Mouse (Mus musculus): Measurements from ENCODE around the gene Tra2b.
A peak's percentile ranks its signal among the peaks of the same experiment; 100 is the strongest.
"Not testable (repeated sequence)": the region's sequence is repeated elsewhere in the genome, so short reads cannot be mapped to it uniquely, and the experiment has no call there.

Tra2b gene

DNA sequence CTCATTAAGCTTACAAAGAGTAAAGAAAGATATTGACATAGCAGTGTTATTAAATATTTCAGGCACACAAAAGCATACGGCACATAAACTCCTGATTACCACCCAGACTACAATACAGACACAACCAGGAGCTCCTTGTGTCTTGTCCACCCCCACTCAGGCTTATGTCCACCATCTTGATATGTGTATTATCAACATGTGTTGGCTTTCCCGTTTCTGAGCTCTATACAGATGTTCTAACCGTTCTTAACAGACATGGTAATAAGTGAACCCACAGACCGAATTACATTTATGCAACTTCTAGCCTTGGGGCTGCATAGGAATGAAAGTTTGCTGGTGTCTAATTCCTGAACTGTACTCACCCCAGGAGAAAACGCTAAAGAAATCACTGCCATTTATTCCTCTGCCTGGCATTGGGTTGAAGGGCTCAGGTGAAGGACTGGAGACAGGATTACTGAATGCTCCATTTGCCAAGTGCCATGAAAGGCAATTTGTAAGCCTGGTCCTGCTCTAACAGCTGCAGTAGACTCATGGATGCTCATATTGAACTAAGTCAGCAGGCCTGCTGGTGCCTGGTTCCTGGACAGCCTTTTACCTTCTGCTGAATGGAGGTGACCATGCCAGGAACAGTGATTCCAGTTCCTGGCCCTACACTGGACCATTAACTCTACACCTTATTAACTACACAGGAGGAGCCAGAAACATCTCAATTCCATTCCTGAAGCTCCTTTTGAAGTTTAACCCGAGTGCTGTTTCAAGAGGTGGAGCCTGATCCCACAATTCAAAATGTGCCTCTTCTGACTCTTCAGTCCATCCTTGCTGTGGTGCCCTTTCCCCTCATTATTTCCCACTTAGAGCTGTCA, 24.2 kb downstream of the Tra2b start:
- DNase-seq, result peak; percentile 40

DNA sequence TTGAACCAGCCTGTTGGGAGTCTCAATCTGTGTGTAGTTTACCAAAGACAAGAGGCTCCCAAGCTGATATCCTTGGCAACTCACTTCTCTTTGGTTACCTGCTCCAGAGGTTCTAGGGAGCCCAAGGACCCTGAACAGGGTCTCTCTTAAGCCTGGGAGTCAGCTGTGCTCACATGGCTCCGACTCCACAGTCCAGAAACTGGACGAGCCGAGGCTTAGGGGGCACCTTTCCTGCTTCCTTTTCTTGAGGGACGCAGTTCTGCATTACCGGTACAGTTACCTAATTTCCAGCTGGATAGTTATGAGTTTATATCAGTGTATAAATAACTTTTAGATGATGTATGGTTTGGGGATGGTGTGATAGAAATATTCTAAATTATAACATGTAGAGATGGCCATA, 24.9 kb downstream of the Tra2b start:
- DNase-seq, result no peak

DNA sequence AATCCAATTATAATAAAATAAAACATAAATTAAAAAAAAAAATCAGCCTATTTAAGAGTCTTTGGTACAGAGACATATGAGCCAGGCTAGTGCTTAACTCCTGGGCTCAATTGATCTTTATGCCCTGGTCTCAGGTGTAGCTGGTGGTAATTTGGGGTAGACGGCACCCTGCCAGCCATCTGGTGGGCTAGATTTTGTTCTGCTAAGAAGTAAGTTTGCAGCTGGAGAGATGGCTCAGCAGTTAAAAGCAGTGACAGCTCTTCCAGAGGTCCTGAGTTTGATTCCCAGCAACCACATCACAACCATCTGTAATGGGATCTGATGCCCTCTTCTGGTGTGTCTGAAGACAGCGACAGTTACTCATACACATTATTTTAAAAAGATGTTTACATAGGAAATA, 25.8 kb downstream of the Tra2b start:
- no peak for DNase-seq

DNA sequence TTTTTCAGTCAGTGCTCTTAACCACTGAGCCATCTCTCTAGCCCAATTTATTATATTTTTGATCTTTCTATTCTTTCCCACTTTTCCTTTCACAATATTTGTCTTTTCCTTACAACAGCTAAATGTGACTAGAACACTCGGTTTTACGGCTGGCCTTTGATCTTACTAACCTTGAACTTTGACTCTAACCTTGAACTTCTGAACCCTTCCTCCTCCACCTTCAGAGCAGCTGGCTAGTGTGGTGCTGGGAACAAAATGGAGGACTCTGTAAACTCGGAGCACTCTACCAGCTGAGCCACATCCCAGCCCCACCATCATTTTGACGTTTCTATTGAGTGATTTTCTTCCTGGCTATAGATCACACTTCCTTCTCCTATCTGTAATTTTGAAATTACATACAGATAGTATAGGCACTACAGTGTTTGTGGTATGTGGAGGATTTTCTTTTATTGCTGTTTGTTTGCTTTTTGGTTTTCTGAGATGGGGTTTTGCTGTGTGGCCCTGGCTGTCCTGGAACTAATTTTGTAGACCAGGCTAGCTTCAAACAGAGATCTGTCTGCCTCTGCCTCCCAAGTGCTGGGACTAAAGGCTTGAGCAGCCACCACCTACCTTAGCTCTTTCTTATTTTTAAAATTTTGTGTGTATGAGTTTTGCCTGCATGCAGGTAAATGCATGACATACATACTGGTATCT, 26.7 kb downstream of the Tra2b start:
- no peak for DNase-seq

DNA sequence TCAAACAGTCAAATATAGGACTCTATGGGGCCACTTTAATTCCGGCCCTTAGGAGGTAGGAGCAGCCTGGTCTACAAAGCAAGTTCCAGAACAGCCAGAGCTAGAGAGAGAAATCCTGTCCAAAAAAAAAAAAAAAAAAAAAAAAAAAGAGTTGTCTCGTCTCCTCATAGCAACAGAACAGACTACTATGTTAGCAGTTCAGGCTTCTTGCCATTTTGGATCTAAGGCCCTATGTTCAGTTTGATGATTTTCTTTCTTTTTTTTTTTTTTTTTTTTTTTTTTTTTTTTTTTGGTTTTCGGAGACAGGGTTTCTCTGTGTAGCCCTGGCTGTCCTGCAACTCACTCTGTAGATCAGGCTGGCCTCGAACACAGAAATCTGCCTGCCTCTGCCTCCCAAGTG, 27.4 kb downstream of the Tra2b start:
- not testable (repeated sequence) for DNase-seq

DNA sequence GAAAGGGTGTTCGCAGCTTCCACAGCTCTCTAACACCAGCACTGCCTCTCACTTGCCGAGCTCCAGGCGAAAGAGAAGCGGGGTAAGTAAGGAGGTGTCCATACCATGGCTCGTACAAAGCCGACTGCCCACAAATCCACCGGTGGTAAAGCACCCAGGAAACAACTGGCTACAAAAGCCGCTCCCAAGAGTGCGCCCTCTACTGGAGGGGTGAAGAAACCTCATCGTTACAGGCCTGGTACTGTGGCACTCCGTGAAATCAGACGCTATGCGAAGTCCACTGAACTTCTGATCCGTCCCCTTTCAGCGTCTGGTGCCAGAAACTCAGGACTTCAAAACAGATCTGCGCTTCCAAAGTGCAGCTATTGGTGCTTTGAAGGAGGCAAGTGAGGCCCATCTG, 29.0 kb downstream of the Tra2b start:
- DNase-seq, result no peak

DNA sequence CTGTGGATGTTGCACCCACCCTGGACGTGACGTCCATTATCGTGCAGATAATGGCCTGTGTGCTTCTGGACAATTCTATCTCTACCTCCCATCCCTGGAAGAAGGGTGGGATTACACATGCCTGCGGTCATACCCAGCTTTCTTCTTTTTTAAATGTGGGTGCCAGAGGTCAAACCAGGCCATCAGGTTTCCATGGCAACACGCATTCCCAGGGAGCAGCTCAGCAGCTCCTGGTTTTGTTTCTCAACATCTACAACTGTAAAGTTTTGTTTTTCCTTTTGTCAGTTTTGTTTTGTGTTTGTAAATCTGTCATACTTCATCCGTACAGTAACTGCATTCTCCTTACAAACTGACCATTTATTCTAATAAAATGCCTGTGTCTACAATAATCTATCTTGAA, 31.3 kb downstream of the Tra2b start:
- DNase-seq, result no peak

DNA sequence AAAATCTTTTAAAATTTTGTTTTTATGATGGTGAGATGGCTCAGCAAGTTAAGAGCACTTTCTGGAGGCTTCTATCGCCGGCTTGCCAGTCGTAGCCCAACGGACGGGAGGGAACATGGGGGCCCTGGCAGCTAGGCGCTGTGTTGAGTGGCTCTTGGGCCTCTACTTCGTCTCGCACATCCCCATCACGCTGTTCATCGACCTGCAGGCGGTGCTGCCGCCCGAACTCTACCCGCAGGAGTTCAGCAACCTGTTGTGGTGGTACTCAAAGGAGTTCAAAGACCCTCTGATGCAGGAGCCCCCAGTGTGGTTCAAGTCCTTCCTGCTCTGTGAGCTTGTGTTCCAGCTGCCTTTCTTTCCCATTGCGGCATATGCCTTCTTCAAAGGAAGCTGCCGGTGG, 35.5 kb downstream of the Tra2b start:
- DNase-seq, result not testable (repeated sequence)

DNA sequence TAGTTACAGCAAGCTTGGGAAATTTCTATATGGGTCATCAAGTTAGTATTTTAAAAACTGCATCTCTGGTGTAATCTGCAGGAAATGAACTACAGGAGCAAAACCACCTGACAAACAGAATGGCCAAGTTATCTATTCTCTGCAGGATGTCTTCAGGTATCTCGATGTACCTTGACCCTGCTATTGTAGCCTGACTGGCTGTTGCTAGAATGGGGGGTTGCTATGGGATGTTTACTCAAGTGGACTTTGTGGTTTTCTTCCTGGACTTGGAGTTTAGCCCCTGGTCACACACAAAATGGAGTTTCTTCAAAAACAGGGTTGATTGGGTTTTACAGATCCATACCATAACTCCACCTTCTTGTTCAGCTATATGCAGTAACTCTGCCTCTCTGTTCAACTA, 62.3 kb downstream of the Tra2b start:
- DNase-seq, result no peak

DNA sequence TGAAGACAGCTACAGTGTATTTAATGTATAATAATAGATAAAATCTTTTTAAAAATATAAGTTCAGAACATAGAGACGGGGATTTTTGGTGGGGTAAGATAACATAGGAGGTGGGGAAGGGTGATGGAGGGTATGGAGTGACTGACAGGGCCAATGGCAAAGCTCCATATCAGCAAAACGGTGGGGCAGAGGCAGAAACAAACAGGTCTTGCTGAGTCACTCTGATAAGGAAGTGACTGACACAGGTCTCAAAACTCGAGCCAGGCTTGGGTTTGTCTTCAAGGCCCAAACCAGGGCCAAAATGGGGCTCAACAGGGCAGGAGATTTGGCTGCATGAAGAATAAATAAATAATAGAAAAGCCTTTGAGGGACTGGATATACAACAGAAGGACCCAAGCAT, 63.9 kb downstream of the Tra2b start:
- DNase-seq, result no peak

DNA sequence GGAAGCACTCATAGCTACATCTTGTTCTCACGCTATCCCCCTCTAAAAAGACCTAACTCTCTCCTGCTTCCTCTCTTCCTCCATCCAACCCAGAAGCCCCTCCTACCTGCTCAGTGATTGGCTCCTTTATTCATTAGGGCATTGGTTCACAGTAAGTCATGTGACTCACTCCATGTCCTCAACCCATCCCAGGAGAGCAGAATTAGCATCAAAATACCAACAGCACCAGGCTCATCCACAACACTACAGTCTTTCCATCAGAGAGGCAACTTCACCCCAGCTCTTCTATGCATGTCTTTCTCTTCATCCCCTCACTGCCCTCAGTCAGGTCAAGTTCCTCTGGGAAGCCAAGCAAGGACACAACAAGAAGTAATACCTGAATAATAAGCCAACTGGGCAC, 65.3 kb downstream of the Tra2b start:
- no peak for DNase-seq
